Mouse (Mus musculus) liver, adult (tissue): ENCODE data around the gene Borcs5.

ENCODE experiments used
- GATA4 ChIP-seq: IDR thresholded peaks from 2 replicates; pipeline ENCODE4 v1.6.1; 2014; ENCODE audit warnings: mild to moderate bottlenecking, low read length; ENCODE audit not compliant: insufficient replicate concordance

Gene Borcs5

GRCm38 (mm10) chr6:134614723-134615648 lies 24.3 kb upstream of the Borcs5 start:
- TF ChIP-seq GATA4 = peak; percentile 73

- TF ChIP-seq GATA4 = no peak
These were observed 21.7 kb upstream of the Borcs5 start for GRCm38 (mm10) chr6:134617589-134617988.

GRCm38 (mm10) chr6:134620129-134620528 lies 19.2 kb upstream of the Borcs5 start:
- TF ChIP-seq GATA4 = no peak

GRCm38 (mm10) chr6:134620846-134621551 lies 18.3 kb upstream of the Borcs5 start:
- no peak for TF ChIP-seq GATA4

GRCm38 (mm10) chr6:134621552-134621949 lies 17.8 kb upstream of the Borcs5 start:
- no peak for TF ChIP-seq GATA4

DNA sequence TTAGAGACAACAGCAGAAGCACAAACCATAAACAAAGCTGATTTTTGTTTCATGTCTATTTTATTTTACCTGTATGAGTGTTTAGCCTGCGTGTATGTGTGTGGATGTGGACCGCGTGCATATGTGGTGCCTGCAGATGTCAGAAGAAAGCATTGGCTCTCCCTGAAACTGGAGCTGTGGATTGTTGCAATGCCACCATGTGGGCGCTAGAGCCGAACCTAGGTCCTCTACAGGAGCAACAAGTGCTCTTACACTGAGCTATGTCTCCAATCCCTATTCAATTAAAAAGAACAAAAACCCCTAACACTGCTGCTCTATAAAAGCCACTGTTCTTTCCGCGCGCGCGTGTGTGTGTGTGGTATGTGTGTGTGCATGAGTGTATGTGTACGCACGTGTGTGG lies 13.9 kb upstream of the Borcs5 start:
- no peak for TF ChIP-seq GATA4

- no peak for TF ChIP-seq GATA4
These were observed 12.7 kb upstream of the Borcs5 start for GRCm38 (mm10) chr6:134626564-134626963.

GRCm38 (mm10) chr6:134630447-134630846 lies 8.9 kb upstream of the Borcs5 start:
- TF ChIP-seq GATA4 = peak; percentile 55; the same call in 1 of the 2 replicates

DNA sequence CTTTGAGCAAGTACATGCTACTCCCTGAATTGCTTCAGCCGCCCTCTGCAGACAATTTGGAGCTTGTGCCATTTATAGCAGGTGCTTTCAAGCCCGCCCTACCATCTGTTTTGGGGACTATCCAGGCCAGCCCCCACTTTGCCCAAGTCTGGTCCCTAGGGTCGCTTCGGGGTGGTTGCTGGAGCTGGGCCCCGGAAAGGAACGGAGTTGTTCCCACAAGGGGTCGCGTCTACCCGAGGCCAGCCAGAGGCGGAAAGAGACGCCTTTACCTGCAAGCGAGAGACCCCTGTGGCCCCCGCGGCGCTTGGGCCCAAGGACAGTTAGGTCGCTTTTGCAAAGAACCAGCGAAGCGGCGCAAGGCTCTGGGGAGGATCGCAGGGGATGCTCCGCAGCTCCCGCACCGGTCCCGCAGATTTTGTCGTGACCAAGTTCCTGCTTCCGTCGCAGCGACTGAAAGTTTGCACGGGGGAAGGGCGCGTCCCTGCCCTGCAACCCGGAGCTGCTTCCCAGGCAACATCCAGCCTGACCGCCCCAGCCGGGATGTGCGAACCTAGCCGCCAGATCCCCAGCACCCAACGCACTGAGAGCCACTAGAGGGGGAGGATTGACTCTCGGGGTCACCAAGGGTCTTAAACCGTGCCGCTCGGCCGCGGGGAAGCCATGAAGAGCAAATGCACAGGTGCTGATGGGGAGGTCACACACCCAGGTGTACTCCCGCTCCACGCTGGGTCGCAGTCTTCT lies 7.2 kb upstream of the Borcs5 start, which contains the start of gene Mansc1:
Gene Mansc1, minus strand, starts transcription at position 542 of the 741 bp plus-strand sequence.
- TF ChIP-seq GATA4 = no peak

DNA sequence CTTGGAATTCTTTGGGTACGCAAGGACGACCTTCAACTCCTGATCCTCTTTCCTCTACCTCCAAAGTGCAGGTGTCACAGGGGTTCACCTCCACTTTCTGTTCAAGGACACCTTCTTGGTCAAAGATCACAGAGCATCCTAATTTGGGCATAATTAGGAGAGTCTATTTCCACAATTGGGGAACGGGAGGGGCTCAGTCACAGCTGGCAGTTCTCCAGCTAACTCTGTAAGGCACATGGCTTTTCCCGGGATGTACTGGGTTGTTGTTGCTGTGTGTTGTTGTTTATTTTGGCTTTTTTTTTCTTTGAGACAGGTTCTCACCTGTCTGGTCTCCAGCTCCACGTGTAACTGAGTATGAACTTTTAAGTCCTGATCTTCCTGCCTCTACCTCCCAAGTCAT lies 6.6 kb upstream of the Borcs5 start:
- no peak for TF ChIP-seq GATA4

DNA sequence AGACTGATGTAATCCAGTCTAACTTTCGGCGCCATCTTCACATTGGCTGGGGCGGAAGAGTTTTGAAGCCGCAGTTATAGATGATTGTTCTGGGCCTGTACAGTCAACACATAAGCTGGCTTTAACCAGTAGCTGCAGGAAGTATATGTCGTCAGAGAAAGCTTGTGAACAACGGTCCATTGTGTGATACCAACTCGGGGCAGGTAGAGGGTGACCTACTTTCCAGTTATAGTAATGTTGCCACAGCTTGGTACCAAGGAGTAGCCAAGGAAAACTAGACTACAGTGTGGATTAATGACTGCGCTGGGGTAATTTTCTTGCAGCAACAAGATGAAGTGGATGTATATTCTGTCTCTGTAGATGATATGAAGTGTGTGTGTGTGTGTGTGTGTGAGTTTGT lies 5.8 kb upstream of the Borcs5 start:
- no peak for TF ChIP-seq GATA4

DNA sequence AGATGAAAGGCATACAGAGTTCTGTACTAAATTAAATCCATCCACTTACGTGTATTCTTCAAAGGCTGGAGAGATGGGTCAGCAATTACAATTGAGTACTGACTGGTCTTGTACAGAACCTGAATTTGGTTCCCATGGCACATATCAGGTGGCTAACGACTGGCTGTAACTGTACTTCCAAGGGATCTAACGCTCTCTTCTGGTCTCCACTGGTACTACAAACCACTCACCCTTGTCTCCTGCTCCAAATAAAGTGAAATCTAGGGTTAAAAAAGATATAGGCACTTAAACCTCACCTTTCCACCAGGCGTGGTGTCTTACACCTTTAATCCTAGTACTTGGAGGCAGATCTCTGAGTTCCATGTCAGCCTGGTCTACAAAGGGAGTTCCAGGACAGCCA lies 2.8 kb upstream of the Borcs5 start:
- TF ChIP-seq GATA4 = no peak

DNA sequence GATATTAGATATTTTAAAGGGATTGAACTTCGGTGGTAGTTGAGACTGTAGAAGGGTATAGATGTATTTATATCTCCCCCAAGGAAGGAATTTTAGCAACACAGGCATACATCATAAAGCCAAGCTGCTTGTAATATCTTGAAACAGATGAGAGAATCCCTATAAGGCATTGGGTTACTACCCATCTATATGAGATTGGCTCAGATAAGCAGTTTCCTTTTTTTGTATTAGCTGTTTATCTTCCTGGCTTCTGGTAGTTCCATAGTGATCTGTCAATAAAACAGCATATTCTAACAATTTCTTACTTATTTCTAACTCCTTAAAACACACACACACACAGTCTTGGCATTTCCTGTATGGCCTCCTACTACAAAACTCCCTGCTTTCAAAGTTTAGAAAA lies 590 bp downstream of the Borcs5 start:
- no peak for TF ChIP-seq GATA4

GRCm38 (mm10) chr6:134640485-134641475 lies 1.5 kb downstream of the Borcs5 start:
- peak; percentile 38; the same call in 1 of the 2 replicates for TF ChIP-seq GATA4

- no peak for TF ChIP-seq GATA4
These were observed 2.6 kb downstream of the Borcs5 start for GRCm38 (mm10) chr6:134641738-134642446.
